Mouse (Mus musculus): Measurements from ENCODE around the gene Pip5k1b.

DNA sequence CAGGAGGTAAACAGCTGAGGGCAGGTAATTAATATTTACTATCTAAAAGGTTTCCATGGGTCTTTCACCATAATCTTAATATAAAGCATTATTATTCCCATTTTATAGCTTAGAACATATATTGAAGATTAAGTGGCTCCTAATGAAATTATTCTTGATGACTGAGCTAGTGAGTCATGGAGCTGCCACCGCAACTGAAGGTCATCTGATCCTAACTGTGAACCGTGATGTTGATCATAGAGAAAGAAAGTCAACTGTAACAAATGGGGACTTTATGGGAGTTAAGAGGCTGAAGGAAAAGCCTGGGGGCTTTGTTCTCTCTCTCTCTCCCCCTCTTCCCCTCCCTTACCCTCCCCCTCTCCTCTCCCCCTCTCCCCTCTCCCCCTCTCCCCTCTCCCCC lies 31.1 kb upstream of the Pip5k1b start:
- TF ChIP-seq CTCF (IDR thresholded peaks at IDR 0.05; ENCODE audit: borderline replicate concordance, insufficient read depth, low read depth, low read length) (no peak), POLR2A (IDR thresholded peaks at IDR 0.05; ENCODE audit: borderline replicate concordance, insufficient read depth, low read length) (no peak)

Measured in cerebellum, adult 2 months (tissue).